Mouse (Mus musculus): ENCODE data around the gene Defa34.
"Not testable (repeated sequence)": the region's sequence is repeated elsewhere in the genome, so short reads cannot be mapped to it uniquely, and the experiment has no call there.

The Defa34 gene

GRCm38 (mm10) chr8:21665497-21665896 is at the start of gene Defa34:
Gene Defa34 (plus strand): TSS chr8:21665797.
- DNase-seq (ENCODE audit: low spot score): not testable (repeated sequence)

- DNase-seq (ENCODE audit: low spot score): not testable (repeated sequence)
Measured at GRCm38 (mm10) chr8:21617883-21618282, 47.7 kb upstream of the Defa34 start, which contains the start of gene Defa26. Gene Defa26 (plus strand): TSS chr8:21618183.

- not testable (repeated sequence) for DNase-seq (ENCODE audit: low spot score)
Measured at GRCm38 (mm10) chr8:21655480-21655879, 10.1 kb upstream of the Defa34 start, which contains the start of gene Defa17. Gene Defa17 (plus strand): TSS chr8:21655780.

GRCm38 (mm10) chr8:21703545-21703944 is 37.9 kb downstream of the Defa34 start, which contains the start of gene AY761184:
Gene AY761184 (minus strand): TSS chr8:21703645.
- DNase-seq (ENCODE audit: low spot score): not testable (repeated sequence)

All from ovary, postnatal 36 days (tissue).